Mouse (Mus musculus) forebrain, embryonic 15.5 days (tissue): ENCODE results near the gene Kctd21. TPM values are rescaled to one million over a fixed set of nuclear protein-coding genes. Genes with fewer than 3 reads are reported as not detected.

ENCODE experiments used
- ATAC-seq: fragments of 200-750 bp; cut with Nextera tagmentation; replicated peaks from 2 replicates; pipeline ENCODE4 v1.8.0; 2017; ENCODE audit warnings: mild to moderate bottlenecking, moderate TSS enrichment, moderate library complexity
- H3K27ac ChIP-seq: fragments of 300-500 bp; sonication (generic); replicated peaks from 2 replicates; pipeline ENCODE4 v1.5.1; 2015; ENCODE audit warnings: mild to moderate bottlenecking, inconsistent platforms
- H3K27me3 ChIP-seq: fragments of 300-500 bp; sonication (generic); 2 replicates; pipeline ENCODE4 v1.6.1; 2015; ENCODE audit warnings: inconsistent platforms
- H3K36me3 ChIP-seq: fragments of 300-500 bp; sonication (generic); 2 replicates; pipeline ENCODE4 v1.6.1; 2015; ENCODE audit warnings: mild to moderate bottlenecking, inconsistent platforms
- H3K4me1 ChIP-seq: fragments of 300-500 bp; sonication (generic); 2 replicates; pipeline ENCODE4 v1.6.1; 2015; ENCODE audit warnings: inconsistent platforms
- H3K4me2 ChIP-seq: fragments of 300-500 bp; sonication (generic); replicated peaks from 2 replicates; pipeline ENCODE4 v1.6.1; 2015; ENCODE audit warnings: mild to moderate bottlenecking, inconsistent platforms
- H3K4me3 ChIP-seq: fragments of 300-500 bp; sonication (generic); 2 replicates; pipeline ENCODE4 v1.5.1; 2015; ENCODE audit warnings: mild to moderate bottlenecking, inconsistent platforms
- H3K9ac ChIP-seq: fragments of 300-500 bp; sonication (generic); replicated peaks from 2 replicates; pipeline ENCODE4 v1.6.1; 2015; ENCODE audit warnings: mild to moderate bottlenecking, inconsistent platforms
- H3K9me3 ChIP-seq: fragments of 300-500 bp; sonication (generic); 2 replicates; pipeline ENCODE4 v1.6.1; 2016; ENCODE audit warnings: inconsistent platforms
- WGBS: fragments of 180-500 bp; shearing (Covaris S2); methylation state at CpG from one replicate; pipeline ENCODE4 v1.1.7; 2015; ENCODE audit warnings: mixed read lengths; 5-methylcytosine and 5-hydroxymethylcytosine counted together
- polyA plus RNA-seq: library from polyadenylated mRNA; unstranded; fragments of >200 nt; fragmentation: Nextera tagmentation; extraction: Ambion mirVana; gene quantifications from 2 replicates; pipeline ENCODE4 v1.2.1, GENCODE M21; 2015

Gene Kctd21
- polyA plus RNA-seq, 1 experiment from 2014 or later, result 7.1 TPM

DNA sequence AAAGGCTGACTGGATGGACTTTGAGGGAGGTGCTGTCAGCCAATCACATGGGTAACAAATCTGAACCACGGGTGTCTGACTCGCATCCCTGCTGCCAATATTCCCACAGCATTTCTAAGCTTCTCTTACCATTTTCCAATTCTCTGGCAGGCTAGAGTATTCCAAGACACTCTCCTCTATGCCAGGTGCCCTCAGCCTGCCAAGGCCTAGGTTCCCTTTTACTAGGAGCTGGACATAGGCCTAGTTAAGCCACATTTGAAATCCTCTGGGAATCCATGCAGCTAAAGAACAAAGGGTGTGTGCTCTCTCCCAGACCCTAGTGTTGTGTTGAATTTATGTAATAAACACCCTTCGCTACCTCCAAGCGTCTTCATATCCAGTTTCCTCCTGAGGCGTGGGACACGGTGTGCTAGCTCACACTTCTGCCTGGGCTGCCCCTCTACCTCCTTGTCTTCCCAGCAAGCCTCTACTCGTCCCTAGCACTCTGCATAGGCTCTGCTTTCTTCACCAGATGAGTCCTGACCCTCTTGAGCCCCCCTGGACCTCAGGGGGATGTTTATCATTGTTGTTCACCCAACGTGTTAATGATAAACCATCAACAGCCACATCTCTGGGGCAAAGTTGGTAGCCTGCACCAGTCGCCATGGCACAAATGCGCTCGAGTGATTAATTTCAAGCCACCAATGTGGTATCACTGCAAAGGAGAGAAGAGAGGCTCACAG is 19.8 kb downstream of the Kctd21 start:
- 82% methylated on average over 11 of the region's 11 CpGs for WGBS
- H3K36me3 ChIP-seq, result no peaks in the 10 kb centered on the region
- no peaks in the 10 kb centered on the region for H3K9me3 ChIP-seq
- no peak for ATAC-seq
- H3K4me2 ChIP-seq, result no peak overlapping the region
- no peaks in the 10 kb centered on the region for H3K4me1 ChIP-seq
- no peak overlapping the region for H3K9ac ChIP-seq
- H3K27ac ChIP-seq, result no peak overlapping the region
- H3K4me3 ChIP-seq, result no peak overlapping the region
- no peaks in the 10 kb centered on the region for H3K27me3 ChIP-seq

DNA sequence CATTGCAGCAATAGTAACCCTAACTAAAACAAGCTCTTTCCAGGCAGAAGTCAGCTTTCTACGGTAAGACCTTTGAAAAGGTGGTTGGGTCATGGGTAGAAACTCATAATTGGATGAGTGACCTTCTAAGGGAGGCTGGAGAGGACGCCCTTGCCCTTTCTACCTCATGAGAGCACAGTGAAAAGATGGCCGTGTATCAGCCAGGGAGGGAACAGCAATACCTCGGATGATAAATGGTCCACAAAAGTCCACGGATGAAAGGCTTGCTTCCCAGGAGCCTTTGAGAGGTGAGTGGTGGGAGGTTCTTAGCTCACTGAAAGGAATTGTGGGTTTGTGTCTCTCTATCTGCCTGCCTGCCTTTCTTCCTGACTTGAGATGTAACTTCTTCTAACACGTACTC is 21.2 kb downstream of the Kctd21 start:
- no peak overlapping the region for H3K4me3 ChIP-seq
- H3K36me3 ChIP-seq, result no peaks in the 10 kb centered on the region
- H3K9me3 ChIP-seq, result no peaks in the 10 kb centered on the region
- 89% methylated on average over 6 of the region's 6 CpGs for WGBS
- no peak for ATAC-seq
- H3K4me2 ChIP-seq, result no peak overlapping the region
- H3K9ac ChIP-seq, result no peak overlapping the region
- H3K27ac ChIP-seq, result no peak overlapping the region
- H3K27me3 ChIP-seq, result no peaks in the 10 kb centered on the region
- H3K4me1 ChIP-seq, result no peaks in the 10 kb centered on the region

GRCm38 (mm10) chr7:97355068-97355841 is 23.1 kb downstream of the Kctd21 start:
- ATAC-seq, result no peak
- Histone ChIP-seq H3K9ac (no peak overlapping the region), H3K27me3 (no peaks in the 10 kb centered on the region), H3K36me3 (no peaks in the 10 kb centered on the region), H3K4me2 (no peak overlapping the region), H3K4me3 (no peak overlapping the region), H3K27ac (no peak overlapping the region), H3K4me1 (no peaks in the 10 kb centered on the region), H3K9me3 (no peaks in the 10 kb centered on the region)
- 44% methylated on average over 13 of the region's 13 CpGs for WGBS

GRCm38 (mm10) chr7:97356253-97356652 is 24.1 kb downstream of the Kctd21 start:
- Histone ChIP-seq H3K4me3 (no peak overlapping the region), H3K36me3 (no peaks in the 10 kb centered on the region), H3K9me3 (no peaks in the 10 kb centered on the region), H3K27me3 (no peaks in the 10 kb centered on the region), H3K4me1 (no peaks in the 10 kb centered on the region), H3K4me2 (no peak overlapping the region), H3K9ac (no peak overlapping the region), H3K27ac (no peak overlapping the region)
- WGBS, result 68% methylated on average over 5 of the region's 5 CpGs
- no peak for ATAC-seq

- Histone ChIP-seq H3K27ac (no peak overlapping the region), H3K9ac (no peak overlapping the region), H3K4me3 (no peak overlapping the region), H3K36me3 (no peaks in the 10 kb centered on the region), H3K4me2 (no peak overlapping the region), H3K4me1 (no peaks in the 10 kb centered on the region), H3K27me3 (no peaks in the 10 kb centered on the region), H3K9me3 (no peaks in the 10 kb centered on the region)
- no peak for ATAC-seq
- 74% methylated on average over 5 of the region's 5 CpGs for WGBS
These were observed 24.7 kb downstream of the Kctd21 start for GRCm38 (mm10) chr7:97356875-97357276.

- Histone ChIP-seq H3K9me3 (no peaks in the 10 kb centered on the region), H3K27me3 (no peaks in the 10 kb centered on the region), H3K4me3 (no peak overlapping the region), H3K9ac (no peak overlapping the region), H3K27ac (no peak overlapping the region), H3K4me2 (no peak overlapping the region), H3K36me3 (no peaks in the 10 kb centered on the region), H3K4me1 (no peaks in the 10 kb centered on the region)
- WGBS, result 81% methylated on average over 3 of the region's 3 CpGs
- ATAC-seq, result no peak
These were observed 25.7 kb downstream of the Kctd21 start for GRCm38 (mm10) chr7:97357840-97358239.

GRCm38 (mm10) chr7:97358347-97358746 is 26.2 kb downstream of the Kctd21 start:
- H3K27ac ChIP-seq, result no peak overlapping the region
- H3K9ac ChIP-seq, result no peak overlapping the region
- H3K9me3 ChIP-seq, result no peaks in the 10 kb centered on the region
- H3K4me1 ChIP-seq, result no peaks in the 10 kb centered on the region
- H3K36me3 ChIP-seq, result no peaks in the 10 kb centered on the region
- no peak overlapping the region for H3K4me2 ChIP-seq
- H3K27me3 ChIP-seq, result no peaks in the 10 kb centered on the region
- WGBS, result 89% methylated on average over 4 of the region's 4 CpGs
- ATAC-seq, result no peak
- no peak overlapping the region for H3K4me3 ChIP-seq

DNA sequence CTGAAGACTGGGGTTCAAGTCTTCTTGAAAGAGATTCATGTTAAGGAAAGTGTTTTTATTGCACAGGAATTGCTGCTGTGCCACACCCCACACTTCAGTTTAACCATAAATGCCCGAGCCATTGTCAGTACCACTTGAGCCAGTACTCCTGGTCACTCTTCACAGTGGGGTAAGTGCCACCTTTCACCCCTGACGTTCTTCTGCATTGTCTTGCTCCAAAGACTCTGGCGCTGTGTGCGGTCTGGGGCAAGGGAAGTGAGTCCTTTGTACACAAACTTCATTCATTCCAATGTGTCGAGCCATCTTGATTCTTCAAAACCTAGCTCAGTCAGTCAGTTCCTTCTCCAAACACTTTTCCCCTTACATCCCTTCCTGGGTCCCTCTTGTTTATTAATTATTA is 28.0 kb downstream of the Kctd21 start:
- H3K4me2 ChIP-seq, result no peak overlapping the region

DNA sequence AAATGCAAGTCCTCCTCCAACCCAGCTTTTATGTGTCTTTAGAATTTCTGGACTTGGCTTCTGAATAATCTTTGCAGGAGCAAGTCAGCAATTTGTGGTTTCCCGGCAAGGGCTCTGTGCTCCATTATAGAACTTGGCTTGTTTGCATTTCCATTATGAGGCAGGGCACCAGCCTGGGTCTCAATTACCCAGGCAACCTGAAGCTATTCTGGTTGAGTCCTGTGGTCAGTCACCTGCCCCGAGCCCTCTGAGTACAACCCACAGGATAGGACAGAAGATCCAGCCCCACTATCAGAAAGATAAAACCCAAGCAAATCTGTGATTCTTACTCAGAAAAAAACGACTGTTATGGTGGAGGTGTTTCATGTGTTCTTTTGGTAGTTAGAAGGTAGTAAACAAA is 28.8 kb downstream of the Kctd21 start:
- H3K9me3 ChIP-seq, result no peaks in the 10 kb centered on the region
- H3K27ac ChIP-seq, result no peak overlapping the region
- H3K4me2 ChIP-seq, result no peak overlapping the region
- 51% methylated on average over 3 of the region's 3 CpGs for WGBS
- no peaks in the 10 kb centered on the region for H3K36me3 ChIP-seq
- no peak overlapping the region for H3K9ac ChIP-seq
- no peaks in the 10 kb centered on the region for H3K4me1 ChIP-seq
- no peak for ATAC-seq
- H3K27me3 ChIP-seq, result no peaks in the 10 kb centered on the region
- no peak overlapping the region for H3K4me3 ChIP-seq

More for the DNA sequence above, 28.0 kb downstream of the Kctd21 start:
- Histone ChIP-seq H3K27me3 (no peaks in the 10 kb centered on the region), H3K27ac (no peak overlapping the region), H3K9me3 (no peaks in the 10 kb centered on the region), H3K4me1 (no peaks in the 10 kb centered on the region), H3K4me3 (no peak overlapping the region), H3K36me3 (no peaks in the 10 kb centered on the region), H3K9ac (no peak overlapping the region)
- 74% methylated on average over 5 of the region's 5 CpGs for whole genome bisulfite sequencing
- ATAC-seq, result no peak

DNA sequence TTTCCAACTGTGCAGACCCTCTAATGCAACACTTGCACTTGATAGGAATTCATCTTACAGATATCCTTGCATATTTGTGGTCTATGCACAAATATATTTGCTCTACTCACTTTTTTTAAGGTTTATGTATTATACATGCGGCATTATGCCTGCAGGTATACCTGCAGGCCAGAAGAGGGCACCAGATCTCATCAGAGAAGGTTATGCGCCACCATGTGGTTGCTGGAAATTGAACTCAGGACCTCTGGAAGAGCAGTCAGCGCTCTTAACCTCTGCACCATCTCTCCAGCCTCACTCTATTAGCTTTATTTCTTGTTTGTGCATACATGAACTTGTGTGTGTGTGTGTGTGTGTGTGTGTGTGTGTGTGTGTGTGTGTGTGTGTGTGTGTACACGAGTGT is 29.3 kb downstream of the Kctd21 start:
- H3K9ac ChIP-seq, result no peak overlapping the region
- H3K27me3 ChIP-seq, result no peaks in the 10 kb centered on the region
- no peak overlapping the region for H3K4me2 ChIP-seq
- 31% methylated on average over 4 of the region's 4 CpGs for WGBS
- no peak overlapping the region for H3K4me3 ChIP-seq
- no peaks in the 10 kb centered on the region for H3K9me3 ChIP-seq
- H3K27ac ChIP-seq, result no peak overlapping the region
- no peaks in the 10 kb centered on the region for H3K4me1 ChIP-seq
- H3K36me3 ChIP-seq, result no peaks in the 10 kb centered on the region
- no peak for ATAC-seq

GRCm38 (mm10) chr7:97365887-97366286 is 33.8 kb downstream of the Kctd21 start:
- WGBS, result 71% methylated on average over 1 of the region's 1 CpGs
- no peak for ATAC-seq

GRCm38 (mm10) chr7:97375101-97375500 is 43.0 kb downstream of the Kctd21 start:
- Histone ChIP-seq H3K4me1 (peaks cover 15% of the 10 kb centered on the region), H3K4me2 (no peak overlapping the region), H3K9me3 (no peaks in the 10 kb centered on the region), H3K36me3 (peaks cover 48% of the 10 kb centered on the region), H3K4me3 (no peak overlapping the region), H3K27me3 (no peaks in the 10 kb centered on the region), H3K9ac (no peak overlapping the region), H3K27ac (no peak overlapping the region)
- ATAC-seq, result no peak
- WGBS, result 96% methylated on average over 9 of the region's 9 CpGs

More at GRCm38 (mm10) chr7:97365887-97366286, 33.8 kb downstream of the Kctd21 start:
- Histone ChIP-seq H3K36me3 (no peaks in the 10 kb centered on the region), H3K9ac (no peak overlapping the region), H3K27ac (no peak overlapping the region), H3K27me3 (no peaks in the 10 kb centered on the region), H3K9me3 (no peaks in the 10 kb centered on the region), H3K4me2 (no peak overlapping the region), H3K4me3 (no peak overlapping the region), H3K4me1 (peaks cover 3% of the 10 kb centered on the region)
